Mouse (Mus musculus): Measurements from ENCODE around the gene Cx3cr1.

DNA sequence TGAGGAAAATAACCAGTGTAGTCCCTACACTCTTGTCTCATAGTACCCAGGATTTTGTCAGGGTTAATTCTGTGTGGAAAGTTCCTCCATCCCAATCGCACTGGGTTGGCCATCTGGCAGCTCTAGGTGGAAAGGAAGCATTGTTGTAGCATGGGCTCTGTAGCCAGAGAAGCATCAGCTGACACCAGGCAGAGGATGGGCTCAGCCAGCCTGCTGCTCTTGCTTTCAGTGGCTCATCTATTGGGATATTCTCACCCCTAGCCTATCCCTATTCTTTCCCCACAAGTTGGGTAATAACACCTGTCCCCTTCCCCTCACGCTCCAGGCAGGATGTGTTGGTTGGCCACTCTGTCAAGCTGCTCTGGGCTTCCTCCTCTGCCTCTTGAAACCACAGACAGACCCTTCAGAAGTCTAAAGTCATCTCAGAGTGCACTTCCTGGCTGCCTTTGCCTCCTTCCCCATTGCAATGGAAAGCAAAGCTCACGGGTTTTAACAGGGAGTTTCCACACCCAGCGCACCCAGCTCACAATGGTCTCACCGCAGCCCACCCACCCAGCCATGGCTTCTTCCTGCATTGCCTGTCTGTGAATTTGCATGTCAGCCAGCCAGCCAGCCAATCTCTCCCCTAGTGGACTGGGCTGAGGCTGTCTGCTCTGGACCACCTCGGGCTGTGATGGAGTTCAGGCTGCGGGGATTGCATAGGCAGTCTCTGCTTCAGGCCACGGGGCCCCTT lies 15.0 kb downstream of the Cx3cr1 start:
- no peak for TF ChIP-seq CTCF (IDR thresholded peaks at IDR 0.05; ENCODE audit: low read depth)
- TF ChIP-seq EP300 (optimal IDR thresholded peaks at IDR 0.05), result no peak
